Mouse (Mus musculus) lung, postnatal 0 days (tissue): ENCODE data around the gene Themis2. TPM values are rescaled to one million over a fixed set of nuclear protein-coding genes. Genes with fewer than 3 reads are reported as not detected.

Source experiments
- ATAC-seq: fragments of 200-750 bp; cut with Nextera tagmentation; 2 replicates; pipeline ENCODE4 v1.8.0; 2017; ENCODE audit warnings: moderate library complexity
- DNase-seq: peaks from one replicate; pipeline ENCODE4 v3.0.0-alpha.2; 2016; ENCODE audit warnings: low spot score
- H3K27ac ChIP-seq: fragments of 300-500 bp; sonication (generic); 2 replicates; pipeline ENCODE4 v1.5.1; 2014; ENCODE audit warnings: antibody characterized with exemption, mild to moderate bottlenecking, low read length, mixed read lengths
- H3K27me3 ChIP-seq: fragments of 300-500 bp; sonication (generic); replicated peaks from 2 replicates; pipeline ENCODE4 v1.6.1; 2014; ENCODE audit warnings: low read length, mixed read lengths; ENCODE audit not compliant: insufficient read depth
- H3K36me3 ChIP-seq: fragments of 300-500 bp; sonication (generic); 2 replicates; pipeline ENCODE4 v1.6.1; 2014; ENCODE audit warnings: low read length, mixed read lengths; ENCODE audit not compliant: insufficient read depth
- H3K4me1 ChIP-seq: fragments of 300-500 bp; sonication (generic); 2 replicates; pipeline ENCODE4 v1.6.1; 2014; ENCODE audit warnings: antibody characterized with exemption, low read depth, low read length, mixed read lengths; ENCODE audit not compliant: insufficient read depth
- H3K4me2 ChIP-seq: fragments of 300-500 bp; sonication (generic); replicated peaks from 2 replicates; pipeline ENCODE4 v1.6.1; 2014; ENCODE audit warnings: low read depth, mild to moderate bottlenecking, low read length, moderate library complexity, mixed read lengths
- H3K4me3 ChIP-seq: fragments of 300-500 bp; sonication (generic); 2 replicates; pipeline ENCODE4 v1.5.1; 2014; ENCODE audit warnings: low read depth, low read length
- H3K9ac ChIP-seq: fragments of 300-500 bp; sonication (generic); replicated peaks from 2 replicates; pipeline ENCODE4 v1.6.1; 2014; ENCODE audit warnings: low read depth, mild to moderate bottlenecking
- H3K9me3 ChIP-seq: fragments of 300-500 bp; sonication (generic); 2 replicates; pipeline ENCODE4 v1.6.1; 2016; ENCODE audit warnings: low read length, mixed read lengths
- CTCF ChIP-seq: IDR thresholded peaks from 2 replicates; pipeline ENCODE4 v1.5.1; 2016; ENCODE audit warnings: antibody characterized with exemption, mild to moderate bottlenecking
- EP300 ChIP-seq: IDR thresholded peaks from 2 replicates; pipeline ENCODE4 v1.6.1; 2016; ENCODE audit warnings: antibody characterized with exemption, mild to moderate bottlenecking, control low read depth
- WGBS: fragments of 180-500 bp; shearing (Covaris S2); extraction: QIAGEN DNeasy Blood & Tissue Kit; methylation state at CpG from one replicate; pipeline ENCODE4 v1.1.7; 2014; 5-methylcytosine and 5-hydroxymethylcytosine counted together
- polyA plus RNA-seq: library from polyadenylated mRNA; unstranded; fragments of >200 nt; fragmentation: Nextera tagmentation; extraction: Ambion mirVana; gene quantifications from 2 replicates; pipeline ENCODE4 v1.2.1, GENCODE M21; 2015

Gene Themis2
- polyA plus RNA-seq, 1 experiment from 2014 or later, result 1.8 TPM

GRCm38 (mm10) chr4:132732148-132732684 lies 64.0 kb downstream of the Themis2 start, which contains the start of gene Xkr8:
Xkr8 (minus strand) TSS chr4:132732546.
- ATAC-seq, result peak; percentile 99
- Histone ChIP-seq H3K27me3 (no peaks in the 10 kb centered on the region), H3K9me3 (no peaks in the 10 kb centered on the region), H3K4me1 (peaks cover 11% of the 10 kb centered on the region; the same call in 1 of the 2 replicates), H3K4me2 (peak within 1 kb of the TSS; percentile 90), H3K9ac (peak within 1 kb of the TSS; percentile 59), H3K36me3 (no peaks in the 10 kb centered on the region), H3K4me3 (peak within 1 kb of the TSS; percentile 54), H3K27ac (no peak within 1 kb of the TSS)
- WGBS, result 2% methylated on average over 33 of the region's 34 CpGs
- DNase-seq, result peak; percentile 96
- TF ChIP-seq CTCF (peak; percentile 58), EP300 (no peak)

Other genes with a start within 250 kb of the Themis2 start
- gene Ptafr, start 232.3 kb downstream of the Themis2 start, polyA plus RNA-seq, result 2.1 and 2.5 TPM in 2 replicates
- gene Eya3, start 157.4 kb downstream of the Themis2 start, polyA plus RNA-seq, result 8.2 and 8.8 TPM in 2 replicates
- 3.7 and 5.1 TPM in 2 replicates for gene Xkr8, start 63.8 kb downstream of the Themis2 start, polyA plus RNA-seq
- gene Smpdl3b, start 39.1 kb downstream of the Themis2 start, polyA plus RNA-seq, result 3.7 TPM in 2 replicates
- gene Rpa2, start 28.1 kb downstream of the Themis2 start, polyA plus RNA-seq, result 23.9 and 24.0 TPM in 2 replicates
- gene Ppp1r8, start 46.8 kb upstream of the Themis2 start, polyA plus RNA-seq, result 18.3 and 21.0 TPM in 2 replicates
- gene Stx12, start 88.1 kb upstream of the Themis2 start, polyA plus RNA-seq, result 80.8 and 85.9 TPM in 2 replicates
- gene Fam76a, start 126.2 kb upstream of the Themis2 start, polyA plus RNA-seq, result 53.9 and 57.6 TPM in 2 replicates
- 4.0 and 4.7 TPM in 2 replicates for gene Fgr, start 177.7 kb upstream of the Themis2 start, polyA plus RNA-seq
- 3.9 and 4.4 TPM in 2 replicates for gene Ahdc1, start 214.9 kb upstream of the Themis2 start, polyA plus RNA-seq